Mouse (Mus musculus): ENCODE measurements around the gene Tprgl.

DNA sequence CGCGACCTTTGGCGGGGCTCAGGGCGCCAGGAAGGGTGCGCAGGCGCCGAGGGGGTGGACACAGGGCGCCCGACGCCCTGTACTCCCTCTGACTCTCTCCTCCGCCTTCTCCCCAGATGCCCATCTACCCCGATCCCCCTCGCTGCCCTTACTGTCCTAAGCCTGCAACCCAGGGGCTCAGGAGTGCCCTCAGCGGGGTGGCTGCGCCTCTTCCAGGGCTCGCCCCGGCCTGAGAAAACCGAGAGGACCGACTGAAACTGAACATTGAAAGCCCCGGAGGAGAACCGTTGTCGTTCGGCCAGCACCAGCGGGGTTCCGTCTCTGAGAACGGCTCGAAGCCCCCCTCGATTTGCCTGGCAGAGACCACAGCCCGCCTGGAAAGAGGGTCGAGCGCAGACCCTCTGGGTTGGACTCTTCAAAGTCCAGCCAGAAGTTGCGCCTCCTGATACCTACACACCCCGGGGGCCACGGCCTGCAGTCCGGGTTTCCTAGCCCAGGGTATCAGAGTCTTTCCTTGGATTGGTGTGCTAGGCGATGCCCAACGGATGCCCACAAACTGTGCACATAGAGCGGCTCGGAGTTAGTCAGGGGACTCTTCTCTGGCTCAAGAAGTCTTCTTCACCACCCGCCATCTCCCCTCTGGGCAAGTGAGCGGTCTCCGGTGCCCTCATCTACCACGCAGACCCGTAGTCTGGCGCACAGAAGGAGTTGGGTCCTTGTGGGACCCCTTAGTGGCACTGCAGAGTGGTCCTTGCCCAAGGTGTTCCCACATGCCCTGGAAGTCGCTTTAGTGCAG is 20.1 kb downstream of the Tprgl start:
- TF ChIP-seq CTCF (conservative IDR thresholded peaks at IDR 0.05 in 1 of 2, IDR thresholded peaks at IDR 0.05 in 1 of 2; ENCODE audit: low read depth in 2 of 2, low read length in 2 of 2) (no peak), TCF12 (IDR thresholded peaks at IDR 0.05; ENCODE audit: low read depth, low read length) (no peak), EP300 (IDR thresholded peaks at IDR 0.05; ENCODE audit: low read length) (no peak), BHLHE40 (IDR thresholded peaks at IDR 0.05; ENCODE audit: low read depth, low read length) (no peak), E2F4 (IDR thresholded peaks at IDR 0.05; ENCODE audit: insufficient replicate concordance, low read depth, low read length) (no peak), JUND (conservative IDR thresholded peaks at IDR 0.05; ENCODE audit: low read depth, low read length) (no peak), SMC3 (IDR thresholded peaks at IDR 0.05; ENCODE audit: low read depth, low read length) (no peak), GABPA (IDR thresholded peaks at IDR 0.05; ENCODE audit: insufficient replicate concordance, low read depth, low read length) (no peak), POLR2A (IDR thresholded peaks at IDR 0.05; ENCODE audit: low read depth, low read length) (no peak), USF1 (IDR thresholded peaks at IDR 0.05; ENCODE audit: low read depth, low read length) (no peak)
